Mouse (Mus musculus): ENCODE data around the gene Eya4.

DNA sequence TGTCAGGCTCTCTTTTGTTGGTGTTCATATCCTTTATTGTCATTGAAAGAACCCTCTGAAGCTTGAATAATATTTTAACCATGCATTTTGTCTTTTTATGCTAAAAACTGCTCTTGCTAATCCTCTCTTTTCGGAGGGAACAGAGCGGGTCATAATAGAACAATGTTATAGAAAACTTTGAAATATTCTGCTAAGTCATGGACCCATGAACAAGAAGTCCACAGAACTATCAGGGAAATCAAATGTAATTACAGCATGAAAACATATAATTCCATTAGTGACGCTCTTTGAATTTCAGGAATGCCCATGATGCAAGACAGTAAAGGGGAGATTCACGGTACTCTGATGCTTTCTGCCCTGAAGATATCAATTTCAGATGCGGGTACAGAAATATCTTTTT, 224.1 kb downstream of the Eya4 start:
- TF ChIP-seq POLR2A (IDR thresholded peaks at IDR 0.05; ENCODE audit: borderline replicate concordance, low read depth, low read length): no peak
- TF ChIP-seq CTCF (IDR thresholded peaks at IDR 0.05; ENCODE audit: low read depth, low read length): no peak
